ENCODE assay signal across 11 mouse cellular contexts in genomic region chr17:29062119-29063035, GRCm38 (mm10). TPM values are rescaled to one million over a fixed set of nuclear protein-coding genes. Genes with fewer than 3 reads are reported as not detected.
DNase-seq lines count a peak whose midpoint lies in the region; ATAC-seq and TF ChIP-seq lines count a peak whose summit lies in the region.
"Had no signal": no experiment of that assay in that cellular context is flagged by ENCODE, and none has a peak within 500 bp of the region (broad histone marks: within the 10 kb centered on the region; RNA-seq: fewer than 3 reads in every experiment).

No protein-coding gene starts in this region.

- no peak for TF ChIP-seq CTCF in lung, adult 2 months (IDR thresholded peaks at IDR 0.05; ENCODE audit: insufficient read depth, low read length)

- H3K36me3 ChIP-seq in heart, embryonic 10.5 days, result no peaks in the 10 kb centered on the region
- H3K36me3 ChIP-seq in limb, embryonic 15.5 days, result no peaks in the 10 kb centered on the region

- H3K27me3 ChIP-seq in heart, embryonic 10.5 days (ENCODE audit: insufficient read depth, poor library complexity, severe bottlenecking), result no peaks in the 10 kb centered on the region; the same call in 1 of the 2 replicates
- H3K27me3 ChIP-seq in limb, embryonic 15.5 days, result no peaks in the 10 kb centered on the region

- H3K9ac ChIP-seq in limb, embryonic 15.5 days, result 0 out of 2 replicates have a peak overlapping the region, but pooled peaks have one; percentile 2
- H3K9ac ChIP-seq: liver, embryonic 14.5 days had no signal

- no peak overlapping the region for H3K4me2 ChIP-seq in limb, embryonic 15.5 days

- H3K4me3 ChIP-seq in heart, embryonic 10.5 days, result no peak overlapping the region
- H3K4me3 ChIP-seq in limb, embryonic 15.5 days, result no peak overlapping the region
- no peak overlapping the region for H3K4me3 ChIP-seq in lung, adult 2 months (replicated peaks; ENCODE audit: extremely low read depth, low read depth, low read length)

- DNase-seq in left cerebral cortex, postnatal 4 days, result peak; percentile 57
- DNase-seq in left cerebral cortex, adult 11 months (ENCODE audit: low spot score), result no peak
- peak; percentile 61 for DNase-seq in Muller cell, postnatal 12 days (ENCODE audit: inconsistent ontology term)
- peak; percentile 56 for DNase-seq in heart, embryonic 10.5 days (ENCODE audit: low spot score)
- no peak for DNase-seq in urinary bladder, adult 18-20 months (ENCODE audit: low spot score in 2 of 2)
- no peak for DNase-seq in frontal cortex, postnatal 36 days (ENCODE audit: low spot score in 2 of 2)
- no peak for DNase-seq in lung, adult 2 months
- DNase-seq: kidney, postnatal 10 days; thymus, postnatal 14 days had no signal

- intact Hi-C loops in left cerebral cortex, postnatal 4 days (cut with DNase I), result no loop called here

- H3K4me1 ChIP-seq in heart, embryonic 10.5 days, result peaks cover 50% of the 10 kb centered on the region
- H3K4me1 ChIP-seq in limb, embryonic 15.5 days, result peaks cover 23% of the 10 kb centered on the region
- no peaks in the 10 kb centered on the region for H3K4me1 ChIP-seq in lung, adult 2 months (ENCODE audit: control insufficient read depth, insufficient read depth, low read length)

- 47% methylated on average over 13 of the region's 13 CpGs for WGBS in heart, embryonic 10.5 days
- WGBS in limb, embryonic 15.5 days, result 56% methylated on average over 13 of the region's 13 CpGs
- 45% methylated on average over 13 of the region's 13 CpGs for WGBS in lung, adult 2 months

- no peak for TF ChIP-seq POLR2A in lung, adult 2 months (IDR thresholded peaks at IDR 0.05; ENCODE audit: borderline replicate concordance, extremely low read depth, low read depth, low read length)

- ATAC-seq in limb, embryonic 15.5 days (ENCODE audit: insufficient number of reproducible peaks, low FRiP score, low TSS enrichment, low read depth), result no peak

- H3K27ac ChIP-seq in heart, embryonic 10.5 days, result peak overlapping the region; percentile 80
- peak overlapping the region; percentile 23; the same call in 1 of the 2 replicates for H3K27ac ChIP-seq in limb, embryonic 15.5 days
- H3K27ac ChIP-seq: liver, embryonic 14.5 days had no signal

- no peaks in the 10 kb centered on the region for H3K9me3 ChIP-seq in heart, embryonic 10.5 days
- no peaks in the 10 kb centered on the region for H3K9me3 ChIP-seq in limb, embryonic 15.5 days

RNA-seq across cellular contexts. Expression of gene Cdkn1a, which starts 28.4 kb away (rescaled TPM):
- 10 to 100 TPM; 29.6 to 34.4 TPM for total RNA-seq in left cerebral cortex, postnatal 4 days (2021)
- 31.3 and 33.1 TPM in 2 replicates for polyA plus RNA-seq in heart, embryonic 10.5 days (2016; fragmentation: Nextera tagmentation; extraction: Ambion mirVana)
- 233 and 345 TPM in 2 replicates for polyA plus RNA-seq in limb, embryonic 15.5 days (2015; fragmentation: Nextera tagmentation; extraction: Ambion mirVana)
- polyA plus RNA-seq in lung, adult 2 months (2012; rRNA removed), result 70.3 and 91.5 TPM in 2 replicates

RNA-seq across cellular contexts. Expression of gene Srsf3, which starts 29.9 kb away (rescaled TPM):
- total RNA-seq in left cerebral cortex, postnatal 4 days (2021), result 100 to 1,000 TPM; 220 to 228 TPM
- 433 and 498 TPM in 2 replicates for polyA plus RNA-seq in heart, embryonic 10.5 days (2016; fragmentation: Nextera tagmentation; extraction: Ambion mirVana)
- polyA plus RNA-seq in limb, embryonic 15.5 days (2015; fragmentation: Nextera tagmentation; extraction: Ambion mirVana), result 513 and 518 TPM in 2 replicates
- 159 and 168 TPM in 2 replicates for polyA plus RNA-seq in lung, adult 2 months (2012; rRNA removed)

RNA-seq across cellular contexts. Expression of gene Rab44, which starts 51.6 kb away (rescaled TPM):
- 1 to 10 TPM in 1 of 2 experiments, under 1 TPM in 1; 0.54 to 1.0 TPM for total RNA-seq in left cerebral cortex, postnatal 4 days (2021)
- polyA plus RNA-seq in heart, embryonic 10.5 days (2016; fragmentation: Nextera tagmentation; extraction: Ambion mirVana), result 0.23 and 0.48 TPM in 2 replicates
- 5.1 and 5.6 TPM in 2 replicates for polyA plus RNA-seq in limb, embryonic 15.5 days (2015; fragmentation: Nextera tagmentation; extraction: Ambion mirVana)
- 13.0 and 15.7 TPM in 2 replicates for polyA plus RNA-seq in lung, adult 2 months (2012; rRNA removed)

RNA-seq across cellular contexts. Expression of gene Stk38, which starts 54.6 kb away (rescaled TPM):
- total RNA-seq in left cerebral cortex, postnatal 4 days (2021), result 10 to 100 TPM; 83.3 to 93.2 TPM
- 92.2 and 93.7 TPM in 2 replicates for polyA plus RNA-seq in heart, embryonic 10.5 days (2016; fragmentation: Nextera tagmentation; extraction: Ambion mirVana)
- polyA plus RNA-seq in limb, embryonic 15.5 days (2015; fragmentation: Nextera tagmentation; extraction: Ambion mirVana), result 100 and 104 TPM in 2 replicates
- 105 and 111 TPM in 2 replicates for polyA plus RNA-seq in lung, adult 2 months (2012; rRNA removed)

Comparison
In these comparisons a context has a peak if more than half of its experiments do, and no peak if none do; other contexts are left out.
1. DNase-seq: peak in left cerebral cortex, postnatal 4 days (single experiment), Muller cell, postnatal 12 days (single experiment) and heart, embryonic 10.5 days (single experiment); none in left cerebral cortex, adult 11 months (single experiment), urinary bladder, adult 18-20 months (0 of 2), frontal cortex, postnatal 36 days (0 of 2) and lung, adult 2 months (single experiment).